Mouse (Mus musculus): Measurements from ENCODE around the gene Ccdc57.

GRCm38 (mm10) chr11:120945266-120945665 is 12.6 kb upstream of the Ccdc57 start:
- TF ChIP-seq POLR2A (IDR thresholded peaks at IDR 0.05; ENCODE audit: borderline replicate concordance, extremely low read depth, insufficient read depth, insufficient read length, poor library complexity, severe bottlenecking) (no peak), CTCF (IDR thresholded peaks at IDR 0.05; ENCODE audit: borderline replicate concordance, extremely low read depth, insufficient read depth, insufficient read length) (no peak)

Data from brain, embryonic 14.5 days (tissue).